Mouse (Mus musculus): Measurements from ENCODE around the gene Zswim3. TPM values are rescaled to one million over a fixed set of nuclear protein-coding genes. Genes with fewer than 3 reads are reported as not detected.
A peak's percentile ranks its signal among the peaks of the same experiment; 100 is the strongest.

Gene Zswim3
- 0.40 TPM in 1 of 2 replicates, not detected in the other for polyA plus RNA-seq (2012; ENCODE audit: insufficient read depth, low replicate concordance)

DNA sequence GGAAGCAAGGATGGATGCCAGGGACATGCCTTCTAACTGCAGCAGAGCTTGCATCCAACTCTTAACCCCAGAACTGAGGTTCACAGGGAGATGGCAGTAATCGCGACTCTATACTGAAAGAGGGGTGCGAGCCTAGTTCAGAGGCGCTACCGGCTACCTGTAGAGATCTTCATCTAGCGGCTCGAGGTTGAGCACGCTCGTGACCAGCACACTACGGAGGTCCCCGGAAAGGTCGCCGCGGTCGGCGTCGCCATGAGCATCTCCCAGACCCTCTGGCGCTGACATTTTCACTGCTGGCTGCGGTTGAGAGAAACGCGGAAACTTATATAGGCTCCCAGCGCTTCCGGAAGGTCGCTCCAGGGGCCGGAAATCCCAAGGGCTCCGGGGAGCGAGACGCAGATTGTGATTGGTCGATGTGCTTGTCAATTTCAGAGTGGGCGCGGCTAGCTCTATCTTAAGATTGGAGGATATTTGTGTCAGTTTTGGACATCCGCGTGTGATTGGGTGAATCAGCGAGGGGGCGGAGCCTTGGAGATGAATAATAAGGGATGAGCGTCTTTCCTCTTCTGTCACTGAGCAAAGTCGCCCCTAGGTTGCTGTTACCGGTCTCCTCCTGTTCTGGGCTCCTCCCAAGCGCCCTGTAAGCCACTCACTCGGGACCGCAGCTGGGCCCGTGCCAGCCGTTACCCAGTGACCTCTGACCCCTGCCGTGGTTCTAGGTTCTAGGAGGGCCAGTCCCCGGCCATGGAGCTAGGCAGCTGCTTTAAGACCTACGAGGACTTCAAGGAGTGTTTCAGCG lies at the start of gene Zswim3, which contains the start of gene Acot8:
TSS of gene Zswim3 (plus strand) at position 566 of the 799 bp plus-strand sequence.
TSS of gene Acot8 (minus strand) at position 350 of the 799 bp plus-strand sequence.
- TF ChIP-seq FLI1 (IDR thresholded peaks at IDR 0.05; ENCODE audit: low read length) = peak; percentile 83; the same call in 1 of the 2 replicates
- TF ChIP-seq GATA1 (IDR thresholded peaks at IDR 0.05; ENCODE audit: borderline replicate concordance, low read length) = no peak
- H3K27me3 ChIP-seq (replicated peaks) = no peaks in the 10 kb centered on the region
- H3K4me3 ChIP-seq (replicated peaks) = peak within 1 kb of the TSS; percentile 98
- peaks cover 54% of the 10 kb centered on the region for H3K36me3 ChIP-seq (replicated peaks; ENCODE audit: low read length)
- H3K4me1 ChIP-seq = peaks cover 56% of the 10 kb centered on the region
- H3K9me3 ChIP-seq = no peaks in the 10 kb centered on the region

DNA sequence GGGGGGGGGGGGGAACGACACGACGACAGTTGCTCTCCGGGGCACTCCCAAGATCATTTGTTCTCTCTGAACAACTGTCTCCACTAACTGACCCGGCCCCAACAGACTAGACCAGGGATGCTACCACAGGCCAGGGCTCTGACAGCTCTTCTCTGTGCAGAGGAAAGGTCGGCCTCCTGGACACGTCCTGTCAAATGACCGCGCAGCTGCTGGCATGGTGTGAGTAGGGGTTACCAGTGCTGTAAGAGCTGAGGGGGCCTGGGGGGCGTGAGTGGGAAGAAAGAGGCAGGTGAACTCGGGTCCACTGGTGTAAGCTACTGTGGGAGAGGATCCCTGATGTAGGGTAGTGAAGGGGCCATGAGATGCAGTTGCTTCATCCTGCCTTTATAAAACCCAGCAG lies 47.1 kb upstream of the Zswim3 start:
- Histone ChIP-seq H3K36me3 (replicated peaks; ENCODE audit: low read length) (peaks cover 100% of the 10 kb centered on the region), H3K4me1 (peaks cover 46% of the 10 kb centered on the region), H3K9me3 (no peaks in the 10 kb centered on the region), H3K4me3 (replicated peaks) (no peak overlapping the region), H3K27me3 (replicated peaks) (no peaks in the 10 kb centered on the region)
- TF ChIP-seq FLI1 (IDR thresholded peaks at IDR 0.05; ENCODE audit: low read length) = no peak

DNA sequence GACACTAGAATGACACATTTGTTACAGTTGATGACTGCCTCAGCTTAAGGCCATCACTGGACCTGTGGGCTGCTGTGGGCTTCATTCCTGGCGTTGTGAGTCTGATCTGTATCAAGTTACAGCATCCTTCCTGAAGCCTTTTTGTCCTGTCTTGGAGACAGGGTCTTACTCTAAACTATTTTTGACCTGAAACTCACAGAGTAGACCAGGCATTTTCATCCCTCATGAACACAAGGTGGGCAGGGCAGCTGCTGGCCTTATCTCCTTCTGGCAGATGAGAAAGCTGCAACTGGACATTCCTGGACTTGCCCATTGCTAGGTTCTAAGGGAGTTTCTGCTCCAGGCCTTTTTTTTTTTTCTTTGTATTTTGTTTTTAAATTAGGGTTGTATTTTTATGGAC lies 46.2 kb upstream of the Zswim3 start:
- H3K27me3 ChIP-seq (replicated peaks) = no peaks in the 10 kb centered on the region
- peaks cover 100% of the 10 kb centered on the region for H3K36me3 ChIP-seq (replicated peaks; ENCODE audit: low read length)
- no peak overlapping the region for H3K4me3 ChIP-seq (replicated peaks)
- no peaks in the 10 kb centered on the region for H3K9me3 ChIP-seq
- peaks cover 45% of the 10 kb centered on the region for H3K4me1 ChIP-seq
- TF ChIP-seq GATA1 (IDR thresholded peaks at IDR 0.05; ENCODE audit: borderline replicate concordance, low read length) = no peak
- TF ChIP-seq FLI1 (IDR thresholded peaks at IDR 0.05; ENCODE audit: low read length) = no peak

DNA sequence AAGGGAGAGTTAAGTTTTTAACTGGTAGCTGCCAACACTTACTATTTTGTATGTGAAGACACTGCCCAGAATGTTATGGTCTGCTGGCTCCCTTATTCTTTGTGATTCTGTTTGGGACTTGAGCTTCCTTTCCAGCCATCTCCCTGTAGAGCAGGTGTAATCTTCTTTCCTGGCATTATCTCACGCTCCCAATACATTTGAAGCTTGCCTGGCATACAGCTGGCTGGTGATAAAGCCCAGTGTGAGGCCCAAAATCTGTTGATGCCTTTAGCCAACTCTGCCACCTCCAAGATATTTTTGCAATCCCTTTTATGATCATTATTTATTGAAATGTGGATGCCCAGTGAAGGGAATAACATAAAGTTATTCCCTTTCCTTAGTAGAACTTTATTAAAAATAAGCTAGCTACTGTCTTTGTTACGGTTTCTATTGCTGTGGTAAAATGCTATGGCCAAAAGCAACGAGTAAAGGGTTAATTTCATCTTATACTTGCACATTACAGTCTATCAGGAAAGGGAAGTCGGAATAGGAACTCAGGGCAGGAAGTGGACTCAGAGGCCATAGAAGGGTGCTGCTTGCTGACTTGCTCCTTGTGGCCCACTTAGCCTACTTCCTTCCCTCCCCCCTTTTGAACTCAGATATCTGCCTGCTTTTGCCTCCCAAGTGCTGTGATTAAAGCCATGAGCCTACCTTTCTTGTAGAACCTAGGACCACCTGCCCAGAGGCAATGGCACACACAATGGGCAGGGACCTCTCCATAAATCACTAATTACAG lies 44.7 kb upstream of the Zswim3 start:
- peaks cover 94% of the 10 kb centered on the region for H3K36me3 ChIP-seq (replicated peaks; ENCODE audit: low read length)
- no peaks in the 10 kb centered on the region for H3K27me3 ChIP-seq (replicated peaks)
- no peak overlapping the region for H3K4me3 ChIP-seq (replicated peaks)
- peaks cover 38% of the 10 kb centered on the region for H3K4me1 ChIP-seq
- no peaks in the 10 kb centered on the region for H3K9me3 ChIP-seq
- TF ChIP-seq GATA1 (IDR thresholded peaks at IDR 0.05; ENCODE audit: borderline replicate concordance, low read length) (no peak), FLI1 (IDR thresholded peaks at IDR 0.05; ENCODE audit: low read length) (no peak)

DNA sequence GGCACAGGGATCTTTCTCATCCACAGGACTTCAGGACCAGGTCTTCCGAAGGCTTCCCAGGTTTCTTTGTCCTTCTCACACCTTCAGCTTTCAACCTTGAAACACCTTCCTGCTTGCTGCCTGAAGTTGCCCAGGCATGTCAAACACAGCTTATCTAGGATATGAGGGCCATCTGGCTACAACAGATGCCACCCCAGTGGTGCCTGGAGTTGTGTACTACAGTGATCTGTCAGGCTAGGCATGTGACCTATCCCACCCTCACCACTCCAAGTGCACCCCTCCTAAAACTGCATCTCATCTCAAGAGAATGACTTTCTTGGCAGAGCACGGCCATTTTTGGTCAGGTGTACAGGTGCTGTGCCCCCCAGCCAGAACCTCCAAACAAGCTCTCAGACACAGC lies 43.4 kb upstream of the Zswim3 start:
- no peak overlapping the region for H3K4me3 ChIP-seq (replicated peaks)
- H3K27me3 ChIP-seq (replicated peaks) = no peaks in the 10 kb centered on the region
- H3K9me3 ChIP-seq = no peaks in the 10 kb centered on the region
- peaks cover 38% of the 10 kb centered on the region for H3K4me1 ChIP-seq
- H3K36me3 ChIP-seq (replicated peaks; ENCODE audit: low read length) = peaks cover 94% of the 10 kb centered on the region
- no peak for TF ChIP-seq GATA1 (IDR thresholded peaks at IDR 0.05; ENCODE audit: borderline replicate concordance, low read length)
- TF ChIP-seq FLI1 (IDR thresholded peaks at IDR 0.05; ENCODE audit: low read length) = no peak

DNA sequence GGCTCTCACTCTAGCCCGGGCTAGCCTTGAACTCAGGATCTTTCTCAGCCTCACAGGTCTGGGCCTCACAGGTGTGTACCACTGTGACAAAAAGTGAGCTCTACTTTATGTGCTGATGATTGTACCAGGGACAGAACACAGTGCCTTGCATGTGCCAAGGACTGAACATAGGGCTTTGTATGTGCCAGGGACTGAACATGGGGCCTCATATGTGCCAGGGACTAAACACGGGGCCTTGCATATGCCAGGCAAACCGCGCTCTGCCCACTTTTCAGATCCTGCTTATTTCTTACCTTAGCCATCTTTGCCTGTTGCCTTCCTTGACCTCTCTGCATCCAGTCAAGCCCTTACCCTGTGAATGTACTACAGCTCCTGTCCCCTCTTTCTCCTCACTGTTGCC lies 42.9 kb upstream of the Zswim3 start:
- no peak for TF ChIP-seq GATA1 (IDR thresholded peaks at IDR 0.05; ENCODE audit: borderline replicate concordance, low read length)
- TF ChIP-seq FLI1 (IDR thresholded peaks at IDR 0.05; ENCODE audit: low read length) = no peak
- H3K36me3 ChIP-seq (replicated peaks; ENCODE audit: low read length) = peaks cover 93% of the 10 kb centered on the region
- H3K4me3 ChIP-seq (replicated peaks) = no peak overlapping the region
- H3K27me3 ChIP-seq (replicated peaks) = no peaks in the 10 kb centered on the region
- no peaks in the 10 kb centered on the region for H3K9me3 ChIP-seq
- H3K4me1 ChIP-seq = peaks cover 38% of the 10 kb centered on the region

DNA sequence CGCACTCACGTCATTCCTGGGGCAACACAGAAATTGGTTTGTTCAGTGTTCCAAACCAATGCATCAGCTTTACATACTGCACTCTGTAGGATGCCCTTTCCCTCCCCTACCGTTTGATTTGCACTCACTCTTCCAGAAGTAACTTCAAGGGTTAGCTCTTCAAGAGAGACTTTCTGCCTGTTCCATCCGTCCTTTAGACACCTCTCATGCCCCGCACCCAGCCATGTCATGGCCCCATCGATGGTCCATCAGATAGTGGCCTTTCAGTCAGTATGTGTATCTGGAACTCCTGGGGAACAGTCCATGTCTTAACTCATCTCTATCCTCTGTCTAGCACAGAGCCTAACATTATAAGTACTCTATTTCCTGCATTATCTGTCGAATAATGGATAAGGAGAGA lies 42.3 kb upstream of the Zswim3 start:
- H3K4me3 ChIP-seq (replicated peaks) = no peak overlapping the region
- H3K27me3 ChIP-seq (replicated peaks) = no peaks in the 10 kb centered on the region
- TF ChIP-seq FLI1 (IDR thresholded peaks at IDR 0.05; ENCODE audit: low read length) = no peak
- TF ChIP-seq GATA1 (IDR thresholded peaks at IDR 0.05; ENCODE audit: borderline replicate concordance, low read length) = no peak
- H3K36me3 ChIP-seq (replicated peaks; ENCODE audit: low read length) = peaks cover 93% of the 10 kb centered on the region
- peaks cover 43% of the 10 kb centered on the region for H3K4me1 ChIP-seq
- no peaks in the 10 kb centered on the region for H3K9me3 ChIP-seq

DNA sequence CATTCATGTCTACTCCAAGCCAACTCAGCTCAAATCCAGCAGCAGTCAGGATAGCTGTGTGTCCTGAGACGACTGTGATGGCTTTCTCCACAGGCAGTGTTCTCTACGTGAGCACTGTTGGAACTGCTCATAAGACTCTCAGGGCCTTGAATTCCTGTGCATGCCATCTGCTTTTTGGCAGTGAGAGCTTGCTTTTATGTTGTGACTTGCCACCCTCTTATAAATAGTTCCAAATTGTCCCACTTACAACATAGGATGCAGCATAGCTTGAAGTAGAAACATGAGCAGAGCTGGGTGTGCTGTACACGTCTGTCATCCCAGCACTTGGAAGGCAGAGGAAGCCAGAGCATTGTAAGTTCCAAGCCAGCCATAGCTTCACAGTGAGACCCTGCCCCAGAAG lies 39.1 kb upstream of the Zswim3 start:
- H3K4me3 ChIP-seq (replicated peaks) = no peak overlapping the region
- TF ChIP-seq GATA1 (IDR thresholded peaks at IDR 0.05; ENCODE audit: borderline replicate concordance, low read length) (no peak), FLI1 (IDR thresholded peaks at IDR 0.05; ENCODE audit: low read length) (no peak)
- peaks cover 72% of the 10 kb centered on the region for H3K36me3 ChIP-seq (replicated peaks; ENCODE audit: low read length)
- H3K9me3 ChIP-seq = no peaks in the 10 kb centered on the region
- H3K4me1 ChIP-seq = peaks cover 44% of the 10 kb centered on the region
- no peaks in the 10 kb centered on the region for H3K27me3 ChIP-seq (replicated peaks)

DNA sequence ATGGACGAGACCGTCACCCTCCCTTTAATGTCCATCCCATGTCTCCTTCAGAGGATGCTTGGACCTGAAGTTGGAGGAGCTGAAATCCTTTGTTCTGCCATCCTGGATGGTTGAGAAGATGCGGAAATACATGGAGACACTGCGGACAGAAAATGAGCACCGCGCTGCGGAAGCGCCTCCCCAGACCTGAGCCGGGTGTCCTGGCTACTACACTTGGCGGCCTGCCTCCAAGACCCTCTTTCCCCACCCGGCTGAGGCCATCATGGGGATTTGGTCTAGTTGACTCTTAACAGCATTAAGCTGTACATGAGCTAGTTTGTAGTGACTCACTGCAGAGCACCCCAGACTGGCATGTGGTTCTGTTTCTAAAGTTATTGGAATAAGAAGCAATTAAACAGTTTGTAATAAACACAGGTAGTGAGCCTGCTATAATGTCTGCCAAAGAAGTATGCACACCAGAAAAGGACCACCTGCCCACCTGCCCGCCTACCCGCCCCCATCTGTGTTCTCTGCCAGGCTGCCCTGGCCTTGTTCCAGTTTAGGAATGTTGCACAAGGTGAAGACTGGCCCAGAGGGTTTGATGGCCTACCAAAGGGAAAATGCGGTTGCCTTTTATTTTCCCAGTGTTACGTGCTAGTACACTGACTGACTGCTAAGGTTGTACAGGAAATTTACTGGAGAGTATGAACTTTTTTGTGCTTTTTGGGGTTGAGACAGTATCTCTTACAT lies 36.9 kb upstream of the Zswim3 start:
- TF ChIP-seq FLI1 (IDR thresholded peaks at IDR 0.05; ENCODE audit: low read length) (no peak), GATA1 (IDR thresholded peaks at IDR 0.05; ENCODE audit: borderline replicate concordance, low read length) (no peak)
- H3K27me3 ChIP-seq (replicated peaks) = no peaks in the 10 kb centered on the region
- H3K9me3 ChIP-seq = no peaks in the 10 kb centered on the region
- H3K4me1 ChIP-seq = peaks cover 43% of the 10 kb centered on the region
- H3K36me3 ChIP-seq (replicated peaks; ENCODE audit: low read length) = peaks cover 69% of the 10 kb centered on the region
- no peak overlapping the region for H3K4me3 ChIP-seq (replicated peaks)
